Mouse (Mus musculus) cerebellum, adult 11 months (tissue): ENCODE measurements at regions not wholly inside any gene's neighbourhood (a gene's known extent, or its start where the extent isn't known, plus 50 kb on each side); places are given as distances from the start of the nearest gene placed in this dataset.
A peak's percentile ranks its signal among the peaks of the same experiment; 100 is the strongest.

ENCODE experiments used
- DNase-seq: peaks from one replicate; pipeline ENCODE4 v3.0.0; 2022

- DNase-seq, result peak; percentile 2
Observed at GRCm38 (mm10) chr3:159121626-159122025, 373.6 kb upstream of the Depdc1a start.

- no peak for DNase-seq
Observed at GRCm38 (mm10) chr3:159143867-159144266, 351.4 kb upstream of the Depdc1a start.

GRCm38 (mm10) chr3:159181504-159181903 is 313.7 kb upstream of the Depdc1a start:
- DNase-seq, result no peak

GRCm38 (mm10) chr3:159193189-159193588 is 302.0 kb upstream of the Depdc1a start:
- DNase-seq, result no peak
